Mouse (Mus musculus) CH12.LX (cell line): Measurements from ENCODE around the gene Pes1. TPM values are rescaled to one million over a fixed set of nuclear protein-coding genes. Genes with fewer than 3 reads are reported as not detected.

Experiments
- DNase-seq: peaks from one replicate; pipeline ENCODE4 v3.0.0-alpha.2; 2013; ENCODE audit errors: extremely low read depth
- H3K27ac ChIP-seq: 2 replicates; pipeline ENCODE4 v1.5.1; 2012; ENCODE audit warnings: low read depth, mild to moderate bottlenecking, control low read depth, moderate library complexity; ENCODE audit not compliant: insufficient read depth
- H3K27me3 ChIP-seq: replicated peaks from 2 replicates; pipeline ENCODE3; 2012; ENCODE audit warnings: inconsistent platforms
- H3K36me3 ChIP-seq, 2 experiments: replicated peaks in 1 of 2; 2 replicates each; pipeline versions ENCODE3 to v1.6.1; 2012; ENCODE audit warnings: inconsistent platforms in 1 of 2, low read length in 1 of 2, mild to moderate bottlenecking in 1 of 2, mixed read lengths in 1 of 2, moderate library complexity in 1 of 2; ENCODE audit not compliant: control insufficient read depth in 1 of 2, insufficient read depth in 1 of 2
- H3K4me1 ChIP-seq, 2 experiments: 2 replicates each; pipeline ENCODE4 v1.6.1; 2012; ENCODE audit warnings: inconsistent platforms in 1 of 2, moderate library complexity in 1 of 2; ENCODE audit not compliant: insufficient read depth in 2 of 2, control insufficient read depth in 1 of 2
- H3K4me2 ChIP-seq: 2 replicates; pipeline ENCODE4 v1.6.1; 2012; ENCODE audit warnings: low read depth, mild to moderate bottlenecking, control low read depth; ENCODE audit not compliant: poor library complexity, insufficient read depth, severe bottlenecking
- H3K4me3 ChIP-seq, 3 experiments: fragments of 150-350 bp in 1 of 3; sonication (generic) in 1 of 3; replicated peaks in 1 of 3; 2 replicates each; pipeline versions ENCODE3 to v1.5.1; 2011 to 2012; ENCODE audit warnings: low read depth in 2 of 3, low read length in 2 of 3, mild to moderate bottlenecking in 2 of 3, moderate library complexity in 2 of 3, control low read depth in 1 of 3, improper control_type of control experiment in 1 of 3, inconsistent platforms in 1 of 3, mixed read lengths in 1 of 3; ENCODE audit not compliant: poor library complexity in 1 of 3
- H3K79me2 ChIP-seq: replicated peaks from 2 replicates; pipeline ENCODE4 v1.6.1; 2012; ENCODE audit warnings: mild to moderate bottlenecking, moderate library complexity; ENCODE audit not compliant: control insufficient read depth, poor library complexity, insufficient read depth, severe bottlenecking; ENCODE audit errors: extremely low read depth
- H3K9ac ChIP-seq: 2 replicates; pipeline ENCODE4 v1.6.1; 2012; ENCODE audit warnings: low read depth, mild to moderate bottlenecking, control low read depth, moderate library complexity; ENCODE audit not compliant: insufficient read depth
- H3K9me3 ChIP-seq: replicated peaks from 2 replicates; pipeline ENCODE3; 2012; ENCODE audit warnings: low read length, inconsistent platforms, mixed read lengths
- CHD1 ChIP-seq: IDR thresholded peaks from 2 replicates; pipeline ENCODE4 v1.6.1; 2012; ENCODE audit warnings: low read depth, low read length, improper control_type of control experiment, inconsistent platforms
- CTCF ChIP-seq, 2 experiments: IDR thresholded peaks in 1 of 2; conservative IDR thresholded peaks in 1 of 2; 2 replicates each; pipeline ENCODE4 v1.5.1; 2011 to 2012; ENCODE audit warnings: low read depth in 2 of 2, low read length in 2 of 2, improper control_type of control experiment in 1 of 2, inconsistent platforms in 1 of 2, mild to moderate bottlenecking in 1 of 2, moderate library complexity in 1 of 2
- ETS1 ChIP-seq: conservative IDR thresholded peaks from 2 replicates; pipeline ENCODE4 v1.6.1; 2012; ENCODE audit warnings: low read depth, mild to moderate bottlenecking, inconsistent platforms, low read length, improper control_type of control experiment, moderate library complexity
- HCFC1 ChIP-seq: IDR thresholded peaks from 2 replicates; pipeline ENCODE4 v1.6.1; 2012; ENCODE audit warnings: low read depth, mild to moderate bottlenecking, inconsistent platforms, low read length, improper control_type of control experiment
- IRF4 ChIP-seq: IDR thresholded peaks from 2 replicates; pipeline ENCODE4 v1.6.1; 2014; ENCODE audit warnings: low read depth, mild to moderate bottlenecking, inconsistent platforms, low read length, improper control_type of control experiment
- JUN ChIP-seq: IDR thresholded peaks from 2 replicates; pipeline ENCODE4 v1.6.1; 2011; ENCODE audit warnings: low read depth, mild to moderate bottlenecking, low read length, improper control_type of control experiment, moderate library complexity; ENCODE audit not compliant: insufficient read depth
- KAT2A ChIP-seq: IDR thresholded peaks from 2 replicates; pipeline ENCODE4 v1.6.1; 2012; ENCODE audit warnings: low read length, improper control_type of control experiment, inconsistent platforms; ENCODE audit not compliant: insufficient replicate concordance
- MEF2A ChIP-seq: IDR thresholded peaks from 2 replicates; pipeline ENCODE4 v1.6.1; 2014; ENCODE audit warnings: low read depth, mild to moderate bottlenecking, inconsistent platforms, low read length, improper control_type of control experiment, borderline replicate concordance
- MXI1 ChIP-seq: IDR thresholded peaks from 2 replicates; pipeline ENCODE4 v1.6.1; 2011; ENCODE audit warnings: mild to moderate bottlenecking, low read depth, low read length, improper control_type of control experiment
- MYC ChIP-seq: IDR thresholded peaks from 2 replicates; pipeline ENCODE4 v1.6.1; 2011; ENCODE audit warnings: low read depth, mild to moderate bottlenecking, improper control_type of control experiment, low read length
- POLR2A ChIP-seq: IDR thresholded peaks from 2 replicates; pipeline ENCODE4 v1.6.1; 2011; ENCODE audit warnings: low read depth, mild to moderate bottlenecking, improper control_type of control experiment, low read length
- POLR2AphosphoS2 ChIP-seq: IDR thresholded peaks from 2 replicates; pipeline ENCODE4 v1.6.1; 2011; ENCODE audit warnings: low read depth, low read length, improper control_type of control experiment
- SMC3 ChIP-seq: IDR thresholded peaks from 2 replicates; pipeline ENCODE4 v1.6.1; 2011; ENCODE audit warnings: low read depth, low read length, improper control_type of control experiment
- TBP ChIP-seq: conservative IDR thresholded peaks from 2 replicates; pipeline ENCODE4 v1.6.1; 2011; ENCODE audit warnings: low read depth, low read length, improper control_type of control experiment
- ZC3H11A ChIP-seq: IDR thresholded peaks from 2 replicates; pipeline ENCODE4 v1.6.1; 2012; ENCODE audit warnings: low read depth, mild to moderate bottlenecking, inconsistent platforms, low read length, improper control_type of control experiment
- ZKSCAN1 ChIP-seq: IDR thresholded peaks from 2 replicates; pipeline ENCODE4 v1.6.1; 2012; ENCODE audit warnings: low read depth, inconsistent platforms, low read length, improper control_type of control experiment, borderline replicate concordance
- ZMIZ1 ChIP-seq: IDR thresholded peaks from 2 replicates; pipeline ENCODE4 v1.6.1; 2012; ENCODE audit warnings: low read depth, mild to moderate bottlenecking, inconsistent platforms, low read length, improper control_type of control experiment
- ZNF384 ChIP-seq: IDR thresholded peaks from 2 replicates; pipeline ENCODE4 v1.6.1; 2012; ENCODE audit warnings: low read depth, low read length, improper control_type of control experiment, inconsistent platforms
- dilution Hi-C: fragments of 300-500 bp; cut with MboI; formaldehyde crosslinking; loops from 2 replicates; pipeline ENCODE4 v1.14.3; 2020; ENCODE audit warnings: low sequenced_read_pairs; ENCODE audit not compliant: extremely low pct_unique_long_range_greater_than_20kb, extremely low pct_ligation_motif_present
- in situ Hi-C: fragments of 300-500 bp; cut with MboI; formaldehyde crosslinking; loops from 3 replicates; pipeline ENCODE4 v1.14.3; 2019; ENCODE audit warnings: low sequenced_read_pairs, low pct_ligation_motif_present, low pct_unique_long_range_greater_than_20kb, mixed read lengths
- polyA plus RNA-seq: library from polyadenylated mRNA; unstranded; fragments of >175 nt; gene quantifications from 2 replicates; pipeline ENCODE4 v1.2.1, GENCODE M21; 2012; ENCODE audit warnings: low read depth; ENCODE audit not compliant: insufficient read length
- total RNA-seq, 2 experiments: library from RNA; depleted of rRNA; stranded (reverse); fragments of 300-350 nt in 1 of 2; fragments of >200 nt in 1 of 2; gene quantifications; 2 replicates each; pipeline ENCODE4 v1.2.3; 2012 to 2014

Gene Pes1
- total and polyA plus RNA-seq, 3 experiments = 120 to 311 (median 226) TPM

- dilution Hi-C loops = no loop called here
- Histone ChIP-seq H3K4me2 (no peak overlapping the region), H3K9ac (no peak overlapping the region), H3K4me3 (no peak overlapping the region), H3K79me2 (peaks cover 20% of the 10 kb centered on the region), H3K27ac (no peak overlapping the region), H3K36me3 (peaks cover 0 to 3% of the 10 kb centered on the region in 2 experiments), H3K9me3 (no peaks in the 10 kb centered on the region), H3K27me3 (peaks cover 33% of the 10 kb centered on the region), H3K4me1 (peaks cover 4 to 9% of the 10 kb centered on the region in 2 experiments; a peak in 3 of 4 replicates)
- in situ Hi-C loops = no loop called here
- no peak for TF ChIP-seq MEF2A
- no peak for TF ChIP-seq MXI1
- no peak for TF ChIP-seq TBP
- no peak for TF ChIP-seq SMC3
- no peak for DNase-seq
Observed at GRCm38 (mm10) chr11:3960901-3961300, 2.9 kb upstream of the Pes1 start.

DNA sequence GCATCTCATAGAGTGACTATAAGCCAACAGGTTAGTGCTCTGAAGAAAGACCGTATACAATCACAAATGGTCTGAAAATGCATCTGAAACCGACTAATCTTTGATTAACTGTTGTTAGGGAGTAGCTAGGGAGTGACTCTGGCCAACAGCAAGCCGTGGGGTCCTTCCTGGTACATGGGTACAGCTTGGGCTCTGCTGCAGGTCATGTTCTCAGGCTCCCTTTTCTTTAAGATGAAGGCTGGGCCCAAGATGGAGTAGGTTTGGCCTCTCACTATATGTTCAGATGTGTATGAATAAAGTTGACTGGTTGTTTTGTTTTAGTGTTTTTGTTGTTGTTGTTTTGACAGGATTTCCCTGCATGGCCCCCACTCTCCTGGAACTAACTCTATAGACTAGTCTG lies 2.0 kb upstream of the Pes1 start:
- dilution Hi-C loops = no loop called here

GRCm38 (mm10) chr11:3963155-3963554 lies 620 bp upstream of the Pes1 start:
- in situ Hi-C loops (no loop called here), dilution Hi-C loops (no loop called here)
- no peak overlapping the region for H3K27ac ChIP-seq
- no peak for DNase-seq
- peaks cover 13 to 26% of the 10 kb centered on the region in 2 experiments for H3K36me3 ChIP-seq
- H3K4me1 ChIP-seq = peaks cover 11 to 23% of the 10 kb centered on the region in 2 experiments
- TF ChIP-seq HCFC1 (no peak), POLR2A (no peak; the same call in 1 of the 2 replicates), CHD1 (no peak), POLR2AphosphoS2 (no peak), ZC3H11A (no peak), ZKSCAN1 (no peak), ZNF384 (no peak), TBP (no peak), CTCF (conservative IDR thresholded peaks at IDR 0.05 in 1 of 2, IDR thresholded peaks at IDR 0.05 in 1 of 2; ENCODE audit: low read depth in 2 of 2, low read length in 2 of 2) (no peak), ZMIZ1 (no peak), JUN (no peak), KAT2A (no peak)
- no peaks in the 10 kb centered on the region for H3K9me3 ChIP-seq
- peak overlapping the region; percentile 74 for H3K9ac ChIP-seq
- peaks cover 18% of the 10 kb centered on the region for H3K27me3 ChIP-seq
- H3K4me3 ChIP-seq = peak overlapping the region; percentile 37 to 86 (median 54)
- H3K4me2 ChIP-seq = peak overlapping the region; percentile 84
- peaks cover 42% of the 10 kb centered on the region for H3K79me2 ChIP-seq

More for the DNA sequence above, 2.0 kb upstream of the Pes1 start:
- in situ Hi-C loops = no loop called here
- H3K9me3 ChIP-seq = no peaks in the 10 kb centered on the region
- TF ChIP-seq MYC = no peak
- TF ChIP-seq ZNF384 = no peak
- TF ChIP-seq ETS1 = no peak
- no peak for TF ChIP-seq IRF4
- TF ChIP-seq, all 38 proteins: peak for 0
- H3K27ac ChIP-seq = no peak overlapping the region
- no peak overlapping the region for H3K4me3 ChIP-seq
- no peak for DNase-seq
- H3K79me2 ChIP-seq = peaks cover 28% of the 10 kb centered on the region
- H3K4me2 ChIP-seq = no peak overlapping the region
- peaks cover 11 to 18% of the 10 kb centered on the region in 2 experiments for H3K4me1 ChIP-seq
- H3K36me3 ChIP-seq = peaks cover 6 to 12% of the 10 kb centered on the region in 2 experiments
- peaks cover 28% of the 10 kb centered on the region for H3K27me3 ChIP-seq
- no peak overlapping the region for H3K9ac ChIP-seq
